Mouse (Mus musculus) kidney, adult 2 months (tissue): ENCODE results near the gene Gnao1. TPM values are rescaled to one million over a fixed set of nuclear protein-coding genes. Genes with fewer than 3 reads are reported as not detected.

Experiments used
- DNase-seq: peaks from one replicate; pipeline ENCODE4 v3.0.0; 2021
- H3K27ac ChIP-seq: fragments of 200-500 bp; 2 replicates; pipeline ENCODE4 v1.5.1; 2012; ENCODE audit warnings: low read depth, low read length, control low read depth, inconsistent platforms; ENCODE audit not compliant: insufficient read depth
- H3K27me3 ChIP-seq: fragments of 200-500 bp; replicated peaks from 2 replicates; pipeline ENCODE4 v1.6.1; 2012; ENCODE audit warnings: mild to moderate bottlenecking, moderate library complexity, low read length, inconsistent platforms; ENCODE audit not compliant: control insufficient read depth, insufficient read depth
- H3K36me3 ChIP-seq: fragments of 200-500 bp; 2 replicates; pipeline ENCODE4 v1.6.1; 2012; ENCODE audit warnings: mild to moderate bottlenecking, moderate library complexity, low read length, inconsistent platforms; ENCODE audit not compliant: control insufficient read depth, insufficient read depth
- H3K4me1 ChIP-seq: fragments of 200-500 bp; 2 replicates; pipeline ENCODE4 v1.6.1; 2011; ENCODE audit warnings: low read length; ENCODE audit not compliant: control insufficient read depth, insufficient read depth
- H3K4me3 ChIP-seq: fragments of 200-500 bp; 2 replicates; pipeline ENCODE4 v1.5.1; 2011; ENCODE audit warnings: mild to moderate bottlenecking, low read depth, low read length, control low read depth; ENCODE audit not compliant: insufficient read depth
- CTCF ChIP-seq: fragments of 200-500 bp; conservative IDR thresholded peaks from 2 replicates; pipeline ENCODE4 v1.5.1; 2011; ENCODE audit warnings: low read depth, mild to moderate bottlenecking, control low read depth, low read length, moderate library complexity, mixed read lengths; ENCODE audit not compliant: insufficient read depth, insufficient read length
- POLR2A ChIP-seq: fragments of 200-500 bp; IDR thresholded peaks from one replicate; pipeline ENCODE4 v1.6.1; 2011; ENCODE audit warnings: low read depth, low read length, control low read depth
- WGBS: fragments of 180-500 bp; shearing (Covaris S2); methylation state at CpG from one replicate; pipeline ENCODE4 v1.1.7; 2018; 5-methylcytosine and 5-hydroxymethylcytosine counted together
- polyA plus RNA-seq: library from polyadenylated mRNA; depleted of rRNA; stranded (reverse); fragments of >200 nt; gene quantifications from 2 replicates; pipeline ENCODE4 v1.2.3, GENCODE M21; 2012

Gnao1 gene
- polyA plus RNA-seq, 1 experiment: 4.6 TPM

DNA sequence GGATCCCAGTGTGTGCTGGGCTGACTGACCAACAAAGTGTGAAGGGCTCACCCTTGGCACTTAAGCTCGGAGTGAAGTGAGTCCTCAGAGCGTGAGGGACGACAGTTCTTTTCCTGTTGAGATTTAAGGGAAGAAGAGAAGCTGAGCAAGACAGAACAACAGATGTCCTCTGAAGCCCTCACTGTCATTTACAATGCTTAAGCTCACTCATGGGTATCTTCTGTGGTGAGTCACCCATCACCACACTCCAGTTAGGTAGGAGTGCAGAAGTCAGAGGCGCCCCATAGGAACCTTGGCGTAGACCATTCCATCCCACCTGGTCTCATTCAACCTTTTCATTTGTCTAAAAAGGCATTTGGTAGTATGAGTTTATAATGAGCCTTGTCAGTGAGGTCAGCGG is 71.6 kb downstream of the Gnao1 start:
- H3K4me3 ChIP-seq: no peak overlapping the region
- no peak overlapping the region for H3K27ac ChIP-seq
- H3K4me1 ChIP-seq: no peaks in the 10 kb centered on the region
- H3K27me3 ChIP-seq: no peaks in the 10 kb centered on the region
- no peaks in the 10 kb centered on the region for H3K36me3 ChIP-seq
- no peak for DNase-seq
- TF ChIP-seq POLR2A: no peak
- TF ChIP-seq CTCF: no peak
- 76% methylated on average over 6 of the region's 6 CpGs for WGBS

- H3K27ac ChIP-seq: no peak overlapping the region
- no peaks in the 10 kb centered on the region for H3K27me3 ChIP-seq
- DNase-seq: no peak
- H3K36me3 ChIP-seq: no peaks in the 10 kb centered on the region
- no peak overlapping the region for H3K4me3 ChIP-seq
- H3K4me1 ChIP-seq: no peaks in the 10 kb centered on the region
- TF ChIP-seq CTCF (no peak), POLR2A (no peak)
Measured at GRCm38 (mm10) chr8:93883241-93883640, 73.5 kb downstream of the Gnao1 start.

DNA sequence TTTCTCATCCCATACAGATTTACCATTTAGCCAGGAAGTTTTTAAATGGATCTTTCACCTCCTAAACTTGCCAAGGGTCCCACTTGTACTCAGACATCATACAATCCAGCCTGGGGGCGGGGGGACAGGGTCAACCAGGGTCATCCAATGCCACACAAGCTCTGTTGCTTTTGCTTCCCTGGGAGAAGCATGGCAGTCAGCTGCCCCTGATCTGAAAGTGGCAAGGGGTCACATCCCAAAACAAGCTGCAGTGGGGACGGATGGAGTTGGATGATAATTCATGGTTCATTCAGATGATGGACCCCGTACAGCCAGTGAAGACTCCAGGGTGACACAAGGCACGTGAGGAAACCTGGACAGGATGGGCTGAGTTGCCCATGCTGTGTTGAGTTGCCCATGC is 74.0 kb downstream of the Gnao1 start:
- H3K27me3 ChIP-seq: no peaks in the 10 kb centered on the region
- no peaks in the 10 kb centered on the region for H3K4me1 ChIP-seq
- no peak overlapping the region for H3K27ac ChIP-seq
- H3K36me3 ChIP-seq: no peaks in the 10 kb centered on the region
- TF ChIP-seq CTCF: no peak
- TF ChIP-seq POLR2A: no peak
- no peak overlapping the region for H3K4me3 ChIP-seq
- DNase-seq: no peak
- WGBS: 77% methylated on average over 4 of the region's 4 CpGs

DNA sequence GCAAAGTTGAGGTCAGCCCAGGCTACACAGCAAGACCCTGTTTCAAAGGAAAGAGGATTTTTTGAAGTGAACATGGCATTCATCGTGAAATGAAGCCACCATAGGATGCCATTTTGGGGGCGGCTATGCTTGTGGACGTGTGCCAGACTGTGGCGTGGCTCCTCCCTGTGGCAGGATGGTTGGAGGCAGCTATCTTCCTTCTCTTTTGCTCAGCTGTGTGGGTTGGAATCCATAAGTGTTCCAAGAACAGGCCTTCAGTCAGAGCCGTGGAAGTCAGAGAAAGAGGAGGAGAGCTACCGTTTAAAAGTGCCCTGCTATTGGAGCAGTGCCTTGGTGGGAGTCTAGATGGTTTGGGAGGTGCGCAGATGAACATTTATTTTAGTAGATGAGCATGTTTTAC is 74.5 kb downstream of the Gnao1 start:
- 92% methylated on average over 7 of the region's 7 CpGs for WGBS
- TF ChIP-seq POLR2A (no peak), CTCF (no peak)

GRCm38 (mm10) chr8:93886181-93886580 is 76.4 kb downstream of the Gnao1 start:
- H3K36me3 ChIP-seq: no peaks in the 10 kb centered on the region
- no peak overlapping the region for H3K27ac ChIP-seq
- H3K4me1 ChIP-seq: no peaks in the 10 kb centered on the region
- H3K27me3 ChIP-seq: no peaks in the 10 kb centered on the region
- no peak overlapping the region for H3K4me3 ChIP-seq
- TF ChIP-seq POLR2A (no peak), CTCF (no peak)
- 88% methylated on average over 5 of the region's 5 CpGs for WGBS
- DNase-seq: no peak

More for the DNA sequence above, 74.5 kb downstream of the Gnao1 start:
- Histone ChIP-seq H3K4me1 (no peaks in the 10 kb centered on the region), H3K27ac (no peak overlapping the region), H3K27me3 (no peaks in the 10 kb centered on the region), H3K4me3 (no peak overlapping the region), H3K36me3 (no peaks in the 10 kb centered on the region)
- no peak for DNase-seq

DNA sequence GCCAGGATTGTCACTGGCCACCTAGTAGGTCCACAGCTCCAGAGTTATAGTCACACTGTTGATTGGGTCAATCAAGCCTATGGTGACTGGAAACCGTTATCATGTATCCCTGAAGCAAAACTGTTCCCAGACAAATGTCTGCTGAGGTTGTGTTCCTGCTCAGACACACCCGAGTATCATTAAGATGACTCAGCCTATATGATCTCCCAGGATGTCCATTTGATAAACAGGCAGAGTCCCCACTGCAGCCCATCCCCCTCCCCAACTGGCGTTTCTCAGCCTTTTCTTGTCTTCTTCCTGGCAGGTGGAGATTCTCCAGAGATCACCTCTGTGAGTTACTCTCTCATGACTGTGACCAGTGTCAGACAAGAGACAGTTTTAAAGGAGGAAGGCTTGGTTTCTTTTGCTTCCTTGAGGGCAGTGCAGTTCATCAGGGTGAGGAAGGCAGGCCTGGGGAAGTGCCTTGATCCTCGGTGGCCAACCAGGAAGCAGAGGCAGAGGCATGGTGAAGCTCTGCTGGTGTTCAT is 78.4 kb downstream of the Gnao1 start:
- DNase-seq: no peak
- TF ChIP-seq CTCF: no peak
- no peak for TF ChIP-seq POLR2A
- Histone ChIP-seq H3K27ac (no peak overlapping the region), H3K36me3 (no peaks in the 10 kb centered on the region), H3K27me3 (no peaks in the 10 kb centered on the region), H3K4me3 (no peak overlapping the region), H3K4me1 (no peaks in the 10 kb centered on the region)
- WGBS: 63% methylated on average over 4 of the region's 4 CpGs

DNA sequence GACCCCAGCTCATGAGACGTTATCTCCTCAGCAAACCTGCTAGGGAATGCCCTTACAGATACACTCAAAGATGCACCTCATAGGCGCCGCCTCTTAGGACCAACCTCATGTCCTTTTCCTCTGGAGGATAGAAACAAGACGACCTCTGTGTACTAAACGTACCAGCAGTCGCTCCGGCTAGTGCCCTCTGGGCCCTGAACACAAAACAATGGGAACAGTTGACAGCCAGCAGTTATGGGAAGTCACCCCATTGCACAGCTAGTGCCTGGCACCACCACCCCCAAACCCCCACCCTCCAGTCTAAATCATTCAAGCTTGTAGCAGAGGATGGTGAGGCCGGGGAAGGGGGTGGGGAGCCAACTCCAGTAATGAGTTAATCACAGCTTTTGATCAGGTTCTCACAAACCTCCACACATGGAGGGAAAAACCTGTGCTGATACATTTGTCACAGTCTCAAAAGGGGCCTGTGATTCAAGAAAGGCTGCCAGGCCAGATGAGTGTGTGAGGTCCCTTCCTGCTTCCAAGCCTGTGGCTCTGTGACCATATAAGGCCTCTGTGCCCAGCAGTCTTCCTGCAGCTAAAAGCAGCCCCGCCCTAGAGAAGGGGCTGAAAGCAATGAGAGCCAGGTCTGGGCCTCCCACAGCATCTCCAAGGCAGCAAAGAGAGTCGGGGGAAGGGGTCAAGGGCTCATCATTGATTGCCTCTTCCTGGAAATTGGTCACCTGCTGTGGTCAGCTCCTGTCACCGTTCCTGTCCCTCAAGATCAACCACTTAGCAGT is 79.1 kb downstream of the Gnao1 start:
- no peaks in the 10 kb centered on the region for H3K36me3 ChIP-seq
- H3K4me3 ChIP-seq: no peak overlapping the region
- WGBS: 71% methylated on average over 11 of the region's 11 CpGs
- no peaks in the 10 kb centered on the region for H3K27me3 ChIP-seq
- H3K4me1 ChIP-seq: no peaks in the 10 kb centered on the region
- H3K27ac ChIP-seq: no peak overlapping the region
- no peak for DNase-seq
- TF ChIP-seq POLR2A (no peak), CTCF (no peak)
